Mouse (Mus musculus): ENCODE data around the gene Sult2a7. TPM values are rescaled to one million over a fixed set of nuclear protein-coding genes. Genes with fewer than 3 reads are reported as not detected.

Sult2a7 gene
- not detected in 2 replicates for polyA plus RNA-seq (2012; rRNA removed)

DNA sequence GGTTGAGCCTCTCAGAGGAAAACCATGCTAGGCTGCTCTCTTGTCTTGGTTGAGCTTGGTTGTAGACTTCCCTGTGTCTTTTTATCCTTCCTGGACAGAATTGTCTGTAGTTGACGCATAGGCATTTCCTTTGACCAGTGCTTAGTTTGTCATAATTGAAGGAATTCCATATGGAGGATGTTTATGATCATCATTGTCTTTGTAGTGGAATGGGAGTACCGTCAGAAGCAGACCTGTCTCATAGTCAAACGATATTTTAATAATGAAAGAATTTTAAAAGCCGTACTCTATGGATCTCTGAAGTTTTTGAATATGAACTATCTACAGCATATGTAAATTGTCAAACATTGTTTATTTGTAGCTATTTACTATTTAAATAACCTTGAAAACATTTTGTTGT lies at the start of gene Sult2a7:
TSS of gene Sult2a7 (minus strand) at position 101 of the 400 bp plus-strand sequence.
- DNase-seq: no peak
- no peak for TF ChIP-seq POLR2A (IDR thresholded peaks at IDR 0.05; ENCODE audit: borderline replicate concordance, extremely low read depth, low read depth, low read length)
- no peak for TF ChIP-seq CTCF (IDR thresholded peaks at IDR 0.05; ENCODE audit: insufficient read depth, low read length)
- Histone ChIP-seq H3K4me1 (ENCODE audit: control insufficient read depth, insufficient read depth, low read length) (no peaks in the 10 kb centered on the region), H3K4me3 (replicated peaks; ENCODE audit: extremely low read depth, low read depth, low read length) (no peak within 1 kb of the TSS)
- 88% methylated on average over 4 of the region's 4 CpGs for WGBS

DNA sequence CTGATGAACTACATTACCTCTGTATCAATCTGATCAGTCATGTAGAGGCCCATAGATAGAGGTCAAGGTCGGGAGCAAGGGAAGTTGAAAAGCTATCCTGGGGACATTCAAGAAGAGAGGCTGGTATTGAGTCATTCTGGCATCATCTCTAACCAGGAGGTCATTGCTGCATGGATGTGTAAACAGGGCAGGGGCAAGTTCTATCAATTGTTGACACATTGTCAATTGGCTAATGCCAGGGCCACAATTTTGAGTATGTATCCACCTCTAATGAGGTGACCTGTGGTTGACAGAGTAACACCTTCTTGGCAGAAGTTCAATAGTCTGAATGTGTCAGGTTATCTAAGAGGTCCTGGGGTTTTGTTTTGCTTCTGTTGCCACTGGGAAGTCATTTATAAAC lies 31.2 kb upstream of the Sult2a7 start:
- H3K4me3 ChIP-seq (replicated peaks; ENCODE audit: extremely low read depth, low read depth, low read length): no peak overlapping the region
- TF ChIP-seq POLR2A (IDR thresholded peaks at IDR 0.05; ENCODE audit: borderline replicate concordance, extremely low read depth, low read depth, low read length): no peak
- TF ChIP-seq CTCF (IDR thresholded peaks at IDR 0.05; ENCODE audit: insufficient read depth, low read length): no peak
- WGBS: 44% methylated on average over 1 of the region's 1 CpGs
- no peaks in the 10 kb centered on the region for H3K4me1 ChIP-seq (ENCODE audit: control insufficient read depth, insufficient read depth, low read length)
- no peak for DNase-seq

DNA sequence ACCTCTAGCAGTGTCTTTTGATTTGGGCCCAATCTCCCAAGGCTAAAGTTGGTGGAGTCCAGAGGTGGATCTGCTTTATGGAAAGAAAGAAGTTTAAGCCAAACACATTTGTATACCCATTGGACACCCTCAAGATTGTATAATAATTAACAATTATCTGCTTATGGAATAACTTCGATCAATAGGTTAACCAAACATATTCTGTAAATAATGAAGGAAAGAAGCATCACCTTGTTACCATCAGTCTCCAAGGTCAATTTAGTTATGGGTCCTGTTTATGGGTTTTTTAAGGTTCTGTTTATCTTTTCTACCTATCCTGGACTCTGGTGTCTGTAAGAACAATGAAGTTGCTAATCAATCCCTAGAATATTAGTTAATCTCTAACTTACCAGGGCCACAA lies 28.6 kb upstream of the Sult2a7 start:
- no peaks in the 10 kb centered on the region for H3K4me1 ChIP-seq (ENCODE audit: control insufficient read depth, insufficient read depth, low read length)
- no peak for TF ChIP-seq POLR2A (IDR thresholded peaks at IDR 0.05; ENCODE audit: borderline replicate concordance, extremely low read depth, low read depth, low read length)
- TF ChIP-seq CTCF (IDR thresholded peaks at IDR 0.05; ENCODE audit: insufficient read depth, low read length): no peak
- WGBS: 72% methylated on average over 1 of the region's 1 CpGs
- H3K4me3 ChIP-seq (replicated peaks; ENCODE audit: extremely low read depth, low read depth, low read length): no peak overlapping the region
- no peak for DNase-seq

DNA sequence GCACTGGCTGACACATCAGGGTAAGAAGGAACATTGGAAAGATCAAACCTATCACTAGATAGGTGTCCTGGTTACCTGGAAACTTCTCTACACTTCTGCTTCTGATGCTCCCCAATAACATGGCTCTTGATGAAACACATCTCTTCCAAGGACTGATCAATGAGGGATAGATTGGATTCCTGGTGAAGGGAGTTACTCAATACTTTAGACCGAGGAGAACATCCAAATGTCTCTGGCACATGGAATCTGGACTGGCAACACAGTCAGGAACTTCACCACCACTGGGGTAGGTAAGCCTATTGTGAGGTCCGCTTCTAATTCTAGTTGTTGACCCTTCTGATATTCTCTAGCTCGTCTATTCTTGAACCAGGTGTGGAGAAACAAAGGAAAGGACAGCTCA lies 24.3 kb upstream of the Sult2a7 start:
- Histone ChIP-seq H3K4me1 (ENCODE audit: control insufficient read depth, insufficient read depth, low read length) (no peaks in the 10 kb centered on the region), H3K4me3 (replicated peaks; ENCODE audit: extremely low read depth, low read depth, low read length) (no peak overlapping the region)
- TF ChIP-seq POLR2A (IDR thresholded peaks at IDR 0.05; ENCODE audit: borderline replicate concordance, extremely low read depth, low read depth, low read length) (no peak), CTCF (IDR thresholded peaks at IDR 0.05; ENCODE audit: insufficient read depth, low read length) (no peak)
- DNase-seq: no peak
- WGBS: 63% methylated on average over 3 of the region's 3 CpGs

DNA sequence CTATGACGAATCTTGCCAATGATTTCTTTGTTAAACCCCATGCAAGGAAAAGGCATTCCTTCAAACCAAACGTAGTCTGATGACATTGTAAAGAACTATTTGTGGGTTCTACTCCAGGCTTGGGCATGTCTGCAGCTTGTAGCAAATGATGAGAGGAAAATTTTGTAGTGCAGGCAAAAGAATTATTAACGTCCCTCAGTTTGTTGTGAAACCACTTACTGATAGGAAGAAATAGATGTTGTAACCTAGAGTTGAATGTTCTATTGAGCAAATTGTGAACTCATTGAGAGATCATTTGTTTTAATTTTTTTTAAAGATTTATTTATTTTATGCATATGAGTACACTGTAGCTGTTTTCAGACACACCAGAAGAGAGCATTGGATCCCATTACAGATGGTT lies 1.1 kb downstream of the Sult2a7 start:
- 60% methylated on average over 3 of the region's 3 CpGs for WGBS
- Histone ChIP-seq H3K4me3 (replicated peaks; ENCODE audit: extremely low read depth, low read depth, low read length) (no peak overlapping the region), H3K4me1 (ENCODE audit: control insufficient read depth, insufficient read depth, low read length) (no peaks in the 10 kb centered on the region)
- DNase-seq: no peak
- TF ChIP-seq CTCF (IDR thresholded peaks at IDR 0.05; ENCODE audit: insufficient read depth, low read length) (no peak), POLR2A (IDR thresholded peaks at IDR 0.05; ENCODE audit: borderline replicate concordance, extremely low read depth, low read depth, low read length) (no peak)

DNA sequence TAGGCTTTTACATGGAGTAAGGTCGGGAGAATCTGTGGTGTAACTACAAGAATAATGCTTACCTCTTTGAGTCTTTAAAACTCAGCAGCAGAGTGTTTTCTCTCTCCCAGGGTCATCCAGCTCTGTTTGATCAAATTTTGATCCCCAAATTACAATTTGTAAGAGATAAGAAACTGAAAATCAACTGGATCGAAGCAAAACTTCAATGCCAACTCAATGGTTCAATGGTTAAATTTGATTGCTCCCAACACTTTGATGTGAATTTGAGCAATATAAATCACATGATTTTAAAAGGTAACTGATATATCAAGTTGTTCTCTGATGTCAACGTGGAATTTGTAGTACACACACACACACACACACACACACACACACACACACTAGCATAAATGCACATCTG lies 47.5 kb downstream of the Sult2a7 start, which contains the start of gene Sult2a8:
TSS of gene Sult2a8 (minus strand) at position 236 of the 400 bp plus-strand sequence.
- Histone ChIP-seq H3K4me1 (ENCODE audit: control insufficient read depth, insufficient read depth, low read length) (no peaks in the 10 kb centered on the region), H3K4me3 (replicated peaks; ENCODE audit: extremely low read depth, low read depth, low read length) (no peak within 1 kb of the TSS)
- DNase-seq: no peak
- no peak for TF ChIP-seq CTCF (IDR thresholded peaks at IDR 0.05; ENCODE audit: insufficient read depth, low read length)
- no peak for TF ChIP-seq POLR2A (IDR thresholded peaks at IDR 0.05; ENCODE audit: borderline replicate concordance, extremely low read depth, low read depth, low read length)
- WGBS: 51% methylated on average over 3 of the region's 3 CpGs

DNA sequence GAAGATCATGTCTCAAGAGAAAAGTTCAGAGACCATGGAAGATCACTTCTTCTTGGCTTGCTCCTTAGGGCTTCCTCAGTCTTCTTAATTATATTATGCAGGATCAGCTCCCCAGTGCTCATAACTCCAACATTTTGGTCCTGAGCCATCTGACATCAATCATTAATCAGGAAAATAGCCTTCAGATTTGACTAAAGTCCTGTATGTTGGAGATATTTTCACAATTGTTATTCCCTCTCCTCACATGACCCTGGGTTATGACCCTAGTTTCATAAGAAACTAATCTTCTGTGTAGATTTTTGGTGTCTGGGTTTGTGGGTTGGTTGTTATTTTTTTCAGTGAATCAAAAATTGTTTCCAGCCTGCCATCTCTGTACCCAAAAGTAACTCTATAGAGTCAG lies 54.4 kb downstream of the Sult2a7 start:
- DNase-seq: no peak

DNA sequence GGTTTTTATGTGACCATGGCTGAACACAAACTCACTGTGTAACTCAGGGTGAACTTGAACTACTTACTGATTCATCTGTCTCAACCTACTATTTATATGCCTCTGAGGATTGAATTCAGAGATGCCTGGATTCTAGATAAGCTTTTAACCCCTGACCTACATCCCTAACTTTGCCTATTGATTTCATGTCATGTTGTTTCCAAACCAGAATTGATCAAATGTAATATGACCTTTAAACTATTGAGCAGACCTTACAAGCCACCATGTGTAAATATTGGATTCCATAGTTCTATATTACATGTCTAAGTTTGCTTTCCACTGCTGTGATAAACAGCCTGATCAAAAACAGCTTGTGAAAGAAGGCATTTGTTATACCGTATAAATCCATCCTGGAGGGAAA lies 55.5 kb downstream of the Sult2a7 start:
- no peak overlapping the region for H3K4me3 ChIP-seq (replicated peaks; ENCODE audit: extremely low read depth, low read depth, low read length)
- no peaks in the 10 kb centered on the region for H3K4me1 ChIP-seq (ENCODE audit: control insufficient read depth, insufficient read depth, low read length)
- no peak for DNase-seq
- WGBS: 73% methylated on average over 1 of the region's 1 CpGs
- no peak for TF ChIP-seq POLR2A (IDR thresholded peaks at IDR 0.05; ENCODE audit: borderline replicate concordance, extremely low read depth, low read depth, low read length)
- no peak for TF ChIP-seq CTCF (IDR thresholded peaks at IDR 0.05; ENCODE audit: insufficient read depth, low read length)

More for the DNA sequence above, 54.4 kb downstream of the Sult2a7 start:
- Histone ChIP-seq H3K4me1 (ENCODE audit: control insufficient read depth, insufficient read depth, low read length) (no peaks in the 10 kb centered on the region), H3K4me3 (replicated peaks; ENCODE audit: extremely low read depth, low read depth, low read length) (no peak overlapping the region)
- TF ChIP-seq CTCF (IDR thresholded peaks at IDR 0.05; ENCODE audit: insufficient read depth, low read length) (no peak), POLR2A (IDR thresholded peaks at IDR 0.05; ENCODE audit: borderline replicate concordance, extremely low read depth, low read depth, low read length) (no peak)

DNA sequence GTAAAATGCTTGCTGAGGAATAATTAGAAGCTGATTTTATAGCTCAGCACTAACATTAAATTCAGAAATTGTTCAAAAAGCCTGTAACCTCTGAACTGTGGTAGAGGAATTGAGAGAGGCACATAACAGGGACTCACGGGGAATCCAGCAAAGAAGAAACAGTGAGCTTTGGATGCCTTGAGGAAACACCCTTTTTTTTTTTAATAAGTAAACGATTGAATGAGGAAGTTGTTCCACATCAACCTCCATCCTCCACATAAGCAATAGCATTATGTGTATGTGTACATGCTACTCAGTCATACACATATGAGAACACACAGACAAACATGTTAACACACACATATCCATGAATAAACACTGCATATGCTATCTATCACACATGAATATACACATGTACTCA lies 56.0 kb downstream of the Sult2a7 start:
- WGBS: 82% methylated on average over 2 of the region's 2 CpGs

More for the DNA sequence above, 56.0 kb downstream of the Sult2a7 start:
- no peaks in the 10 kb centered on the region for H3K4me1 ChIP-seq (ENCODE audit: control insufficient read depth, insufficient read depth, low read length)
- TF ChIP-seq CTCF (IDR thresholded peaks at IDR 0.05; ENCODE audit: insufficient read depth, low read length): no peak
- H3K4me3 ChIP-seq (replicated peaks; ENCODE audit: extremely low read depth, low read depth, low read length): no peak overlapping the region
- DNase-seq: no peak

Other genes starting within 250 kb of the Sult2a7 start
- gene Sult2a6, start 239.4 kb downstream of the Sult2a7 start, polyA plus RNA-seq (2012; rRNA removed): not detected in 2 replicates
- gene Obox8, start 160.7 kb downstream of the Sult2a7 start, polyA plus RNA-seq (2012; rRNA removed): not detected in 2 replicates
- 0.08 and 0.24 TPM in 2 replicates for gene Sult2a8, start 47.5 kb downstream of the Sult2a7 start, polyA plus RNA-seq (2012; rRNA removed)
- 0.05 TPM in 1 of 2 replicates, not detected in the other for gene Vmn1r90, start 69.3 kb upstream of the Sult2a7 start, polyA plus RNA-seq (2012; rRNA removed)
- gene Obox7, start 165.3 kb upstream of the Sult2a7 start, polyA plus RNA-seq (2012; rRNA removed): not detected in 2 replicates